Mouse (Mus musculus) monocyte, adult 2 months (primary cell): ENCODE results near the gene Phf21a.
A peak's percentile ranks its signal among the peaks of the same experiment; 100 is the strongest.

ENCODE experiments used
- DNase-seq, 2 experiments: peaks; one replicate each; pipeline ENCODE4 v3.0.0; 2022; ENCODE audit warnings: low spot score in 2 of 2, low read depth in 1 of 2

Gene Phf21a

GRCm38 (mm10) chr2:92377320-92377719, 284.4 kb downstream of the Phf21a start:
- DNase-seq: no peak

GRCm38 (mm10) chr2:92379783-92380494, 287.0 kb downstream of the Phf21a start:
- no peak for DNase-seq

- DNase-seq: no peak
Measured at GRCm38 (mm10) chr2:92380495-92381050, 287.7 kb downstream of the Phf21a start.

- DNase-seq: no peak
Measured at GRCm38 (mm10) chr2:92381161-92381560, 288.2 kb downstream of the Phf21a start.

GRCm38 (mm10) chr2:92381901-92382588, 289.1 kb downstream of the Phf21a start, which contains the start of gene 1700029I15Rik:
Gene 1700029I15Rik (plus strand): TSS chr2:92382538.
- DNase-seq: no peak

GRCm38 (mm10) chr2:92382759-92383158, 289.8 kb downstream of the Phf21a start:
- no peak for DNase-seq

GRCm38 (mm10) chr2:92384101-92384500, 291.2 kb downstream of the Phf21a start:
- no peak for DNase-seq

GRCm38 (mm10) chr2:92385113-92386051, 292.5 kb downstream of the Phf21a start:
- DNase-seq: no peak

- no peak for DNase-seq
Measured at GRCm38 (mm10) chr2:92386821-92387570, 294.1 kb downstream of the Phf21a start.

GRCm38 (mm10) chr2:92387646-92388045, 294.7 kb downstream of the Phf21a start:
- DNase-seq: no peak

GRCm38 (mm10) chr2:92388081-92388517, 295.2 kb downstream of the Phf21a start:
- DNase-seq: no peak

- peak in 1 of 2 experiments; percentile 18 for DNase-seq
Measured at GRCm38 (mm10) chr2:92388891-92389641, 296.1 kb downstream of the Phf21a start.

GRCm38 (mm10) chr2:92389645-92390044, 296.7 kb downstream of the Phf21a start:
- DNase-seq: no peak

GRCm38 (mm10) chr2:92390206-92390930, 297.5 kb downstream of the Phf21a start:
- no peak for DNase-seq

- DNase-seq: no peak
Measured at GRCm38 (mm10) chr2:92391116-92391515, 298.2 kb downstream of the Phf21a start.

- no peak for DNase-seq
Measured at GRCm38 (mm10) chr2:92391703-92392317, 298.9 kb downstream of the Phf21a start.

GRCm38 (mm10) chr2:92392318-92393264, 299.7 kb downstream of the Phf21a start:
- no peak for DNase-seq
